Mouse (Mus musculus) CD4-positive, CD25-positive, alpha-beta regulatory T cell, adult 9 weeks (primary cell): Measurements from ENCODE around the gene Hist1h1a. TPM values are rescaled to one million over a fixed set of nuclear protein-coding genes. Genes with fewer than 3 reads are reported as not detected.

Source experiments
- polyA plus RNA-seq: library from polyadenylated mRNA; unstranded; fragments of 100-300 nt; shearing (Covaris generic); gene quantifications from one replicate; pipeline ENCODE4 v1.2.1, GENCODE M21; 2017

Gene Hist1h1a
- 1.3 TPM for polyA plus RNA-seq

GRCm38 (mm10) chr13:23763586-23764323, at the start of gene Hist1h1a:
Gene Hist1h1a, plus strand, starts transcription at chr13:23763666.

GRCm38 (mm10) chr13:23738677-23739068, 24.8 kb upstream of the Hist1h1a start, which contains the start of gene Hist1h1c:
Gene Hist1h1c, plus strand, starts transcription at chr13:23738808.

GRCm38 (mm10) chr13:23745381-23746161, 17.9 kb upstream of the Hist1h1a start, which contains the start of gene Hist1h3c:
Gene Hist1h3c, minus strand, starts transcription at chr13:23745602.

GRCm38 (mm10) chr13:23746201-23747080, 17.0 kb upstream of the Hist1h1a start, which contains the start of gene Hist1h2bb:
Gene Hist1h2bb, plus strand, starts transcription at chr13:23746734.

GRCm38 (mm10) chr13:23750839-23751477, 12.5 kb upstream of the Hist1h1a start, which contains the start of gene Hist1h2ab:
Gene Hist1h2ab, plus strand, starts transcription at chr13:23751126.

GRCm38 (mm10) chr13:23752067-23752741, 11.3 kb upstream of the Hist1h1a start, which contains the start of gene Hist1h3b:
Gene Hist1h3b, plus strand, starts transcription at chr13:23752267.

GRCm38 (mm10) chr13:23756790-23757189, 6.7 kb upstream of the Hist1h1a start, which contains the start of gene Hist1h4b:
Gene Hist1h4b, plus strand, starts transcription at chr13:23757013.

GRCm38 (mm10) chr13:23760972-23761864, 2.2 kb upstream of the Hist1h1a start, which contains the start of gene Hist1h4a:
Gene Hist1h4a, minus strand, starts transcription at chr13:23761230.

GRCm38 (mm10) chr13:23761871-23762821, 1.3 kb upstream of the Hist1h1a start, which contains the start of gene Hist1h3a:
Gene Hist1h3a, minus strand, starts transcription at chr13:23762386.

GRCm38 (mm10) chr13:23769613-23770012, 6.1 kb downstream of the Hist1h1a start, which contains the start of gene Trim38:
Gene Trim38, plus strand, starts transcription at chr13:23769913.

GRCm38 (mm10) chr13:23806422-23807052, 43.1 kb downstream of the Hist1h1a start, which contains the start of gene Slc17a2:
Gene Slc17a2, plus strand, starts transcription at chr13:23806993.

Other genes starting within 250 kb of the Hist1h1a start
- gene Hist1h4h, start 232.6 kb upstream of the Hist1h1a start, polyA plus RNA-seq: 5.4 TPM
- not detected for gene Hist1h2af, start 229.8 kb upstream of the Hist1h1a start, polyA plus RNA-seq
- not detected for gene Hist1h3g, start 228.2 kb upstream of the Hist1h1a start, polyA plus RNA-seq
- gene Hist1h2bh, start 220.3 kb upstream of the Hist1h1a start, polyA plus RNA-seq: 0.53 TPM
- 0.29 TPM for gene Hist1h3f, start 219.6 kb upstream of the Hist1h1a start, polyA plus RNA-seq
- 1.1 TPM for gene Hist1h4f, start 212.0 kb upstream of the Hist1h1a start, polyA plus RNA-seq
- gene Hist1h1d, start 210.4 kb upstream of the Hist1h1a start, polyA plus RNA-seq: 0.20 TPM
- gene Hist1h3e, start 201.3 kb upstream of the Hist1h1a start, polyA plus RNA-seq: 0.83 TPM
- gene Hist1h2ae, start 192.4 kb upstream of the Hist1h1a start, polyA plus RNA-seq: 0.97 TPM
- gene Hist1h2bg, start 192.3 kb upstream of the Hist1h1a start, polyA plus RNA-seq: 2.8 TPM
- not detected for gene Hist1h2bf, start 189.5 kb upstream of the Hist1h1a start, polyA plus RNA-seq
- gene Hist1h2ad, start 189.3 kb upstream of the Hist1h1a start, polyA plus RNA-seq: not detected
- gene Hist1h3d, start 187.9 kb upstream of the Hist1h1a start, polyA plus RNA-seq: not detected
- gene Hist1h4d, start 182.1 kb upstream of the Hist1h1a start, polyA plus RNA-seq: 36.0 TPM
- gene Hist1h2be, start 142.5 kb upstream of the Hist1h1a start, polyA plus RNA-seq: 2.7 TPM
- gene Hist1h1e, start 141.1 kb upstream of the Hist1h1a start, polyA plus RNA-seq: 6.7 TPM
- 0.36 TPM for gene Hist1h2ac, start 79.7 kb upstream of the Hist1h1a start, polyA plus RNA-seq
- 6.1 TPM for gene Hist1h2bc, start 79.5 kb upstream of the Hist1h1a start, polyA plus RNA-seq
- not detected for gene Hist1h1t, start 67.9 kb upstream of the Hist1h1a start, polyA plus RNA-seq
- gene Hist1h4c, start 65.2 kb upstream of the Hist1h1a start, polyA plus RNA-seq: 3.7 TPM
- gene Hfe, start 52.8 kb upstream of the Hist1h1a start, polyA plus RNA-seq: 0.92 TPM
- 11.3 TPM for gene Hist1h1c, start 24.9 kb upstream of the Hist1h1a start, polyA plus RNA-seq
- gene Hist1h3c, start 18.1 kb upstream of the Hist1h1a start, polyA plus RNA-seq: not detected
- gene Hist1h2bb, start 16.9 kb upstream of the Hist1h1a start, polyA plus RNA-seq: 0.86 TPM
- not detected for gene Hist1h2ab, start 12.5 kb upstream of the Hist1h1a start, polyA plus RNA-seq
- gene Hist1h3b, start 11.4 kb upstream of the Hist1h1a start, polyA plus RNA-seq: 0.67 TPM
- gene Hist1h4b, start 6.7 kb upstream of the Hist1h1a start, polyA plus RNA-seq: 9.6 TPM
- gene Hist1h4a, start 2.4 kb upstream of the Hist1h1a start, polyA plus RNA-seq: not detected
- gene Hist1h3a, start 1.3 kb upstream of the Hist1h1a start, polyA plus RNA-seq: 1.6 TPM
- gene Trim38, start 6.2 kb downstream of the Hist1h1a start, polyA plus RNA-seq: not detected
- not detected for gene Slc17a2, start 43.3 kb downstream of the Hist1h1a start, polyA plus RNA-seq
- not detected for gene Slc17a3, start 75.8 kb downstream of the Hist1h1a start, polyA plus RNA-seq
- gene Slc17a1, start 104.1 kb downstream of the Hist1h1a start, polyA plus RNA-seq: not detected
- gene Slc17a4, start 151.3 kb downstream of the Hist1h1a start, polyA plus RNA-seq: not detected
- not detected for gene Hist1h2ba, start 170.5 kb downstream of the Hist1h1a start, polyA plus RNA-seq
- not detected for gene Hist1h2aa, start 170.8 kb downstream of the Hist1h1a start, polyA plus RNA-seq
- gene Scgn, start 227.5 kb downstream of the Hist1h1a start, polyA plus RNA-seq: not detected